Mouse (Mus musculus): ENCODE data around the gene Tsacc.
"Not testable (repeated sequence)": the region's sequence is repeated elsewhere in the genome, so short reads cannot be mapped to it uniquely, and the experiment has no call there.

Gene Tsacc

DNA sequence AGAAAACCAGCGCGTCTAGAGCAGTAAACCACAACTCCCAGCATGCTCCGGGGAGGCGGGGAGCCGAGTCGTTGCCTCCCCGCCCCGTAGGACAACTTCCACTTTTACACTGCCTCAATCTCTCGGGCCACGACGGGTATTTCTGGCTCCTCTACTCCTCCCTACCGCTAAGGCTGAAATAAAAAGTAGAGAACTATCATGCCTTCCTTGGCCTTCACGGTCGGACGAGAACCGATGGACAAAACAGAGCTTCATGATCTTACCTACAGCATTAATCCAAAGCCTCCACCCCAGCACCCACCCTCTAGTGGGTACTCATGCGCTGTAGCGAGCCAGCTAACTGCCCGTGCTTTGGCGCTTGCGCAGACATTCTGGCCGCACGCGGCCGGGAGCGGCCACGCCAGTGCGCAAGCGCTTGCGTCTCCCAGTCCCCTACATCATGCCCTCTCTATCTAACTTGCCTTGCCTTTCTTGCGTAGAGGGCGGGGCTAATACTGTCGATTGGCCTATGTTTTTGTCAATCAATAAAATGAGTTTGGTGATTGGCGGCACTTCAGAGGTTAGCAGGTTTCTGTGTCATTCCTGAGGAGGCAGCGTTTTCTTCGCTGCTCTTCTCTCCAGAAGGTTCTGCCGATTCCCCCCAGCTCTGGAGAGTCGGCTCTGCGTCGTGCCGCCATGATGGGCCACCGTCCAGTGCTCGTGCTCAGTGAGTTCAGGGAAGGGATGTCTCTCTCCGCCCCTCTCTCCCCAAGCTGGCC lies at the start of gene Tsacc, which contains the start of gene Cct3:
Gene Tsacc (minus strand): TSS at position 439 of the 758 bp plus-strand sequence.
Gene Cct3 (plus strand): TSS at position 556 of the 758 bp plus-strand sequence.
- peak; percentile 99 for DNase-seq (ENCODE audit: low spot score)

DNA sequence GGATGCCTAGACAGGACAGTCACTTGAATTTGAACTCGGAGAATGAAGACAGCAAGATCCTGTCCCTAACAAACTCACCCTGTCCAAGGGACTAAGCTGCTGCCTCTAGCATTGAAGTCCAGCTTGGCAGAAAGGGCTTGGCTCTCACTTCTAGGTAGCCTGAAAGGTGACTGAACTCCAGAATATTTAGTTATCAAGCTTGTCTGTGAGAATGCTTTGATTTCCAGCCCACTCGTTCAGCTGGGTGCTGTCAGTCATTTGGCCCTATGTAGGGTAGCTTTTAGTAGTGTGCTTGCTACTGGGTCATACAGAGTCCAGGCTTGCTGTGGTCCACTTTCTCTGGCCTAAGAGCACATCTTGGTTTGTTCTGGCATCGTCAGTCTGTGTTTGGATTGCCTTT lies 42.2 kb upstream of the Tsacc start:
- DNase-seq (ENCODE audit: low spot score), result no peak

DNA sequence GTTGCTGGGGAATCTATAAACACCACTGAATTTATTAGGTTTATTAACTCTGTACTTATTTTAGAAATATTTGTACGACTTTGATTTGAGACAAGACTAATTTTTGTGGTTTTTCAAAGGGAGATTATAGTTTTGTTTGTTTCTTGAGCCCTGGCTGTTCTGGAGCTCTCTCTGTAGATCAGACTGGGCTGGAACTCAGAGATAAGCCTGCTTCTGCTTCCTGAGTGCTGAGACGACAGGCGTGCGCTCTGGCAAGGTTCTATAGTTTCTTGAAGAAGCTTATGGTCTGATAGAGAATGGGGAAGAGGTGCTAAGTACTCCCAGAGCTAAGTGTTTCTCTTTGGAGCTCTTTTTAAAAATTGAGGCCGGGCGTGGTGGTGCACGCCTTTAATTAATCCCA lies 41.5 kb upstream of the Tsacc start:
- no peak for DNase-seq (ENCODE audit: low spot score)

DNA sequence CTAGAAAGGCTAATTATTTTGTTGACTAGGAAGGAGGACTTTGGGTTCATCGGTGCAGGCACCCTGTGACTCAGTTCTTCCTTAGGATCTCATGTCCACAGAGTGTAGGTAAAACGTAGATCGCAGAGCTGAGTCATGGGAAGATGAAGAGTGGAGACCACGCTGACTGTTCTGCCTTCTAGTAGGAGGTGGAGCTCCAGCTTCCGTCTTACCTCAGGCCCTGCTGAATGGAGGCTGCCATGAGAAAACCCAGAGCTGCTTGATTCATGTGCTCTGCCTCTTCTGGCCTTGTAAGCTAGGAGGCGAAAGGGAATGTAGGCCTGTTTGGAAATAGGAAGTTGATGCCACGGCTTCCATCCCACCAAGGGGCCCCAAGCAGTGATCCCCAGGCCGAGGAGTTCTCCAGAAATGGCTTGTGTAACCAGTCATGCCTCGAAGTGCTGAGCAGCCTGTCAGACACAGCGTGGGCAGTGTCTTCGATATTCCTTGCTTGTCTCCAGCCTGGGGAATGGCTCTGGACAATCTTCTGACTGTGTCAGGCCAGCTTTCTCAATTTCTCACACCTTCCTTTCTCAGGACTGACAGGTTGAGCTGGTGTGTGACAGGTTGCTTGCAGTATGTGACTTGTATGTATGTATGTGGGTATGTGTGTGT lies 40.7 kb upstream of the Tsacc start:
- DNase-seq (ENCODE audit: low spot score), result peak; percentile 38

DNA sequence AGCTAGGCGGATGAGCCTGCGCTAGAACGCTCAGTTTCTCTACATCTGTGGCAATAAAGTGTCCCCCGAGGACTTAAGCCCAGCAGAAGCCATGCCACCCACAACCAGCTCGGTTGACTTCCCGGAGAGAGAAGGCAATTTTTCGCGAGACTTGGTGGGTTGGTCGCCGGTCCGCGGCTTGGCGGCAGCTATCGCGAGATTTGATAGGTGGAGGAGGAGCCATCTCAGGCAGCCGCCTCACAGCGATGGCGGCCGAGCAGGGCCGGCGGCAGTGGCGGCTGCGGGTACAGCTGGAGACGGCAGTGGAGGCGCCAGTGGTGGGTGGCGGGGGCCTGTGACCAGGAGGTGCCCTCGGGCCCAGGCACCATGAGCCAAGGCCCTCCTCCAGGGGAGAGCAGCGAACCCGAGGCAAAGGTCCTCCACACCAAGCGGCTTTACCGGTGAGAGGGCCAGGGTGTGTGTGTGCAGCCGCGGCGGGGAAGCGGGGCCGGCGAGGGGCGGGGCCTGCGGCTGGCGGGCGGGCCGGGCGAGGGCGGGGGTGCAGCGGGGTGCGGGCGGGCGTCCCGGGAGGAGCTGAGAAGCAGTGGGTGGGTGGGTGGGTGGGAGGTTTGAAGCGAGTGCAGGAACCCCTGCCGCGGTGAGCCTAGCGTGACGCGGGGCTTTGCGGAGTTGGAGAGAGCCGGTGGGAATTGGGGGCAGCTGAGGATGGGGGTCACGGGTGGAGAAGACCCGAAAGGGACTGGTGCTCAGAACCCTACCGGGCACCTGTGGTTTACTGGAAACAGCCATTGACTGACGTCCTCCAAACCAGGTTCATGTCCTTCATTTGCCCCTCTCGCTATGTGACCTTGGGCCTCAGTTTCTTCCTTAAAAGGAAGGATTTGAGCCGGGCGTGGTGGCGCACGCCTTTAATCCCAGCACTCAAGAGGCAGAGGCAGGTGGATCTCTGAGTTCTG lies 39.5 kb upstream of the Tsacc start, which contains the start of the genes Tmem79 and Smg5:
Gene Tmem79 (minus strand): TSS at position 91 of the 956 bp plus-strand sequence.
Gene Smg5 (plus strand): TSS at position 203 of the 956 bp plus-strand sequence.
- peak; percentile 98 for DNase-seq (ENCODE audit: low spot score)

DNA sequence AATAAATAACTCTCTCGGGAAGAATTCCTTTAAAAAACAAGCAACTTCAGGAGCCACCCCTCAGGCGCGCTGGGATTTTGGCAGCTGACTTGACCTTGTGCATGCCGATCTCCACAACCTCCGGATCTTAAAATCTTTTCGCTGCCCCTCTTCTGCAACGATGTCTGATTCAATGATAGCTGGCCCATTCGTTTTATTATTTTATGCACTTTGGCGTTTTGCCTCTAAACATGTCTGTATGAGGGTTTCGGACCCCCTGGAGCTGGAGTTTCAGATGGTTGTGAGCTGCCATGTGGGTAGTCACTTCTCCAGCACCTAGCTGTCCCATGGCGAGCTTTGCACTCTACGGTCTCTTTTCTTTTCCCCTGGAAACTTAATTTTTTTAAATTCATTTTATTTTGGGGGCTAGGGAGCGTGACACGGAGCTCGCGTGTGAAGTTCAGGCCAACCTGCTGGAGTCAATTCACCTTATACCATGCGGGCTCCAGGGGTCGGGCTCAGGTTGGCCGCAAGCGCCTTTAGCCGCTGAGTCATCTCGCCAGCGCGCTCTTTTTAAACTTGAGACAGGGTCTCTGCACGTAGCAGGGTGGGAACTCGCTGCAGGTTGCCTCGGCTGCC lies 38.7 kb upstream of the Tsacc start:
- DNase-seq (ENCODE audit: low spot score), result no peak

DNA sequence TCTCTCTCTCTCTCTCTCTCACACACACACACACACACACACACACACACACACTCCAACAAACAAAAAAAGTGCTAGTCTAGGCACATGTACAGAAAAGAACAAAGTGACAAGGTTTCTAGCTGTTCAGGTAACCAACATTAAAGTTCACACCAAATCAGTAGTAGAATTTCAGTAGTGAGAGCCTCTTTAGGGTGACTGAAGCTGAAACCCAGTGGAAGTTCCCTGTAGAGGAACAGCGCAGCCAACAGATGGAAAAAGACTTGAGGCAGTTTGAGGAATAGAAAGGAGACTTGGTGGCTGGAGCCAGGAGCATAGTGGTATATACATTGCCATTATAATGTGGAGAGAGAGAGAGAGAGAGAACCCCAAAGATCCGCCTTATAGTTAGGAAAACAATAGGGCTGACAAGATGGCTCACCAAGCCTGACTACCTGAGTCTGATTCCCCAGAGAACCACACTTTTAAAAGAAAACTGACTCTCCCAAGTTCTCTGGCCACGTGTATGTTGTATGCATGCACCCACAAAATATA lies 38.2 kb upstream of the Tsacc start:
- DNase-seq (ENCODE audit: low spot score), result no peak

DNA sequence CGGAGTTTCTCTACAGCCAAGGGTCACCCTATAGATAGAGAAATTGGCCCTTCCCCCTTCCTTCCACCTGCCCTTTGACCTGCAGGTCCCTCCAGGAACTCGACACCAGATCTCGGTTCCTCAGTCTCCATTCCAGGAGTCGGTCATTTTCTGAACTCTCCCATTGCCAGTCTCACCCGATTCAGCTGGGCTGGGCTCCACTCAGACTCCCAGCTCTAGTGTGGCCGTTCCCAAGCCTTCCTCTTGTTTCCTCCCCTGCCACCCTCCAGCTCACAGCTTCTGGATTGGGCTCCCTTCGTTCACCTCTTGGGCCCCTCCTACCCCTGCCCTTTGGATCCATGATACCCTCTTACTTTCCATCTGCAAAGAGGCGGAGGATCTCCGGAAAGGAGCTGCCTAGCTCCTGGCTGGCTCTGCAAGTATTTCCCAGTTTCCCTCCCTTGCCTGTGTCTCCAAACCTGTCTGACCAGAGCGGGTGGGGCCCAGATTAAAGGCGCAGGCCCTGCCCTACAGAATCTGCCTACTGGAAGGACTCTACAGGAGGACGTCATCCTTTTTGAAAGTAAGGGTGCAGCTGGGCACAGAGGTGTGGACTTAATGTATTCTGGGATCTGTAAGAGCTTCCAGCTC lies 37.3 kb upstream of the Tsacc start:
- peak; percentile 84 for DNase-seq (ENCODE audit: low spot score)

DNA sequence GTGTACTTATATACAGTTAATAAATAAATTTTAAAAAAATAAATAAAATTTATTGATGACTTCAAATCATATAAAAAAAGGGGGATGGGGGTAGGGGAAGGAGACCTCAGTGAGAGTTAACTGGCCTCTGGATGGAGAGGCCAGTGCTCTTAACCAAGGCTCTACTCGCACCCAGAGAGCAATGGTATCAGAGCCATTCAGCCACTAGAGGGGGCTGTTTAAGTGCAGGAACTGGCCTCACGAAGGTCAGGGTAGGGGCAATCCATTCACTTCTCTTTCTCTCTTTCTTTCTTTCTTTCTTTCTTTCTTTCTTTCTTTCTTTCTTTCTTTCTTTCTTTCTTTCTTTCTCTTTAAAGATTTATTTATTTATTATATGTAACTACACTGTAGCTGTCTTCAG lies 34.5 kb upstream of the Tsacc start:
- peak; percentile 21 for DNase-seq (ENCODE audit: low spot score)

DNA sequence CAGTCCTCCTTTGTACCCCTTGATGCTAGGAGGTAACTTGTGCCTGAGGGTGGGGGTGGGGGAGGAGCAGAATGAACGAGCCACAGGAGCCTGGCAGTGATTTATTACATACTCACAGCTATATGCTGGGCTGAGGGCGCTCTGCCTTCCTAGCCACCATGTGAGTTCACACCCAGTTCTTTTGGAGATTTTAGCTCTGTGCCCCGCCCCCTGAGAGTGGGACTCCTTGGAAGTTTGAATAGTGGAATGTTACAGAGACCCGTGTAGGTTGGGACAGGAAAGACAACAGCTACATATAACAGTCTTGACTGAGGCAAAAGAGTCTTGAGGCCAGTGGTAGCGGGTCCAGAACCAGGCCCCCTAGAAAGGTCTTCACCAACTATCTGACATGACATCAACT lies 32.2 kb upstream of the Tsacc start:
- no peak for DNase-seq (ENCODE audit: low spot score)

DNA sequence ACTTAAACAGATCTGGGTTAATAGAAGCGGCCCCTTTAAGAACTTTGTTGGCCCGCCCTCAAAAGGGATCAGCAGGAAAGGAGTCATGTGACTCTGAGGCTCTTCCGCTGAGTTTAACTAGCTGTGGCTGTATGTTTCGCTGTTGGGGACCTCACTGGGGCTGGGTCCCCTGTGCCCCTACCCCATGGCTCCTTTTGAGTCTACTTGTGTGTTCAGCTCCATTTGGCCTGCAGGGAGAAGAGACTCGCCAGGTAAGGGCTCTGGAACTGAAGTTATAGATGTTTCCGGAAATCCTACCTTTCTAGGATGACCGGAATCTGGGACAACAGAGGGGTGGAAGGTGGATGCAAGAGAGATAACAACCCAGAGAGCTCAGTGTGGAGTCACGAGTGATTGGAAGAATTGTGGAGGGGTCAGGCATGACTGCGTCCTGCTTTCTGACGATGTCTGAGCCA lies 28.2 kb upstream of the Tsacc start, which contains the start of gene Glmp:
Gene Glmp (plus strand): TSS at position 73 of the 455 bp plus-strand sequence.
- peak; percentile 69 for DNase-seq (ENCODE audit: low spot score)

DNA sequence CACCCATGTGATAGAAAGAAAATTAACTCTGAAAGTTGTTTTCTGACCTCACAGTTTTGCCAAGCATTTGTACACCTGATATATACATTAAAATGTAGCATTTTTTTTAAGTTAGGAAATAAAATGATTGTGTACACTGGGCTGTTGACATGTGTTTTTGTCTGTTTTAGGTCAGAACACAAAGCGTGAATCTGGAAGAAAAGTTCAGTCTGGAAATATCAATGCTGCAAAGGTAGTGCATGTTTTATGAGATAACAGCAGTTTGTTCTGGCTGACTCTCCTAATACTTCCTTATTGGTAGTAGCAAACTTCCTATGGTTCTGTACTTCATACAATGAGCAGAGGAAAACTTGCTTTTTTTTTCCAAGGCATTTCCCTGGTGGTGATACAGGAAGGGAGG lies 2.4 kb upstream of the Tsacc start:
- DNase-seq (ENCODE audit: low spot score), result no peak

DNA sequence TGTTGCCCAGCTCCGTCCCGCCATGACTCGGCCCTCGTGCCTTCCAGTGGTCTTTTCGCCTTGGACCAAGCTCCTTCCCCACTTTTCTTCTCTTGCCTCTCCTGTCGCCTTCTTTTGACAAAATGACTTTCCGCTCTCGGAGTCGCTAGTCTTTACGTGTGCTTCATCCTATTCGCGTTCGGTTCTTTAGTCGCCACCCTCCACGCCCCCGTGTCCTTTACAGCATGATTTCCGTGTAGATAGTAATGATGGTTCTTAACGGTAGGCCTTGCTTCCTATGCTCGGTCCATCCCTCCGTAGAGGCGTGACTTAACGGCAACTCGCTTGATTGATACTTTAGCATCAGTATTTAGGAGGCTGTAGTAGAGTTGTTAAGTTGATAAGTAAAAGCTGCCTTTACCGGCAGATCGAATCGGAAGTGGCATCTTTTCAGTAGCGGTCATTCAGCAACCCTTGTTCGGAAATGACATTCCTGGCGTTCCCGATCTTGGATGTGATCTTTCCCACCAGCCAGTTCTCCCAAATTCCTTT lies 587 bp upstream of the Tsacc start:
- no peak for DNase-seq (ENCODE audit: low spot score)

DNA sequence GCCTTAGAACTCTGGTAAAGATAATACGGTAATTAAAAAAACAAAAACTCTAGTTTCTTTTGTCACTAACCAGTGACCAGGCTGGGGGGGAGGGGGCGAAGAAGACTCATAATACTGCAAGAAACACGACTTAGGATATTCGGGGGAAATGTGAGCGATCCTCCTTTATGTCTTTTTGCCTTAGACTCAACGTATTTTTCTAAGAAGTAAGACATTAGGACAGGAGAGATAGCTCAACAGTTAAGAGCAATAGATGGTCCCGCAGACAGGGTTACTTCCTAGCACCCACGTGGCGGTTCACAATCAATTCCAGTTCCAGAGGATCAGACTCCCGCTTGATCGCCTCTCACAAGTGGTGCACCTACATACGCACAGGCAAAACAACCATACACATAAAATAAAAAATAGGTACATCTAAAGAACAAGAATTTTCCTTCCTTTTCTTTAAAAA lies 664 bp downstream of the Tsacc start:
- DNase-seq (ENCODE audit: low spot score), result no peak

DNA sequence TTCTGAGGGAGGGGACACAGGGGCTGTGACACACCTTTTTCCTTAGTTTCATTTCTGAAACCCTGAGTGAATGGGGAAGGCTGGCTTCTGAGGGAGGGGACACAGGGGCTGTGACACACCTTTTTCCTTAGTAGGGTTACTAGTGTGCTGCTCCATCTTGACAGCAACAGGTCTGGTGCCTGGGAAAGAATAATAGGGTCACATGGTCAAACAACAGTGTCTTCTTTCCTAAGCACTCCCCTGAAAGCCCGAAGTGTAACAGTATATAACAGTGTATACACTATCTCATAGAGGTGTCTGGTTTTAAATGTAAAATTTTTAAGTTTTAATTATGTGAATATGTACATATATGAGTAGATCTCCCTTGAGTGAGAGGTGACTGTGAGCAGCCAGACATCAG lies 1.5 kb downstream of the Tsacc start:
- not testable (repeated sequence) for DNase-seq (ENCODE audit: low spot score)

DNA sequence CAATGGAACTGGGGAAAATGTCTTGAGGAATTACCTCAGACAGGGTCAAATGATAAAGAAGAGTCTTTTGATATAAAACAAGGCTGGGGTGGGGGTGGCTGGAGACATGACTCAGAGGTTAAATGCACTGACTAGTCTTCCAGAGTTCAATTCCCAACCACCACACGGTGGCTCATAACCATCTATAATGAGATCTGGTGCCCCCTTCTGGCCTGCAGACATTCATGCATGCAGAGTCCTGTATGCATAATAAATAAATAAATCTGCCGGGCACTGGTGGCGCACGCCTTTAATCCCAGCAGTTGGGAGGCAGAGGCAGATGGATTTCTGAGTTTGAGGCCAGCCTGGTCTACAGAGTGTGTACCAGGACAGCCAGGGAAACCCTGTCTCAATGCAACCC lies 4.8 kb downstream of the Tsacc start:
- DNase-seq (ENCODE audit: low spot score), result no peak

DNA sequence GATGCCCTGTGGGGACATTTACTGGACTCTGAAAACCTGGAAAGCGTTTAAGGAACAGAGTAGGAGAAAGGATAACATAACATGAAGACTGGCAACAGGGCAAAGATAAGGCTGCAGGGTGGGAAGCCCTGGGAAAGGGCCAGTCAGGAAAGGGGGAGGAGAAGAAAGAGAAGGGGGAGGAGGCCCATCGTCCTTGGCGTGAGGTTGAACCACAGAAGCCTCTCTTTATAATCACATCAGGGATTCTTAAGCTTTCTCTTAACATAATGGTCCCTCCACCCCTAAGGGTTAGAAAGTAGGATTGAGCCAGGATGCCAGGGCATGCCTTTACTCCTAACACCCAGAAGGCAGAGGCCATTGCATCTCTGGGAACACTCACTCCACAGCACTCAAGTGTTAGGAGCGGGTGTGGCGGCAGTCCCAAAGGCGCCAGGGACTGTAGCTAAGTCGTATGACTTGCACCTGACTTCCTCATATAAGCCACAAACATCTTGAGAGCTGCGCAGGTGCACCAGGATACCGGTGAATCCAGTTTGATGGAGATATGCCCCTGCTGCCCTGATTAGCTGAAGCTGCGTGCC lies 8.6 kb downstream of the Tsacc start:
- DNase-seq (ENCODE audit: low spot score), result not testable (repeated sequence)

DNA sequence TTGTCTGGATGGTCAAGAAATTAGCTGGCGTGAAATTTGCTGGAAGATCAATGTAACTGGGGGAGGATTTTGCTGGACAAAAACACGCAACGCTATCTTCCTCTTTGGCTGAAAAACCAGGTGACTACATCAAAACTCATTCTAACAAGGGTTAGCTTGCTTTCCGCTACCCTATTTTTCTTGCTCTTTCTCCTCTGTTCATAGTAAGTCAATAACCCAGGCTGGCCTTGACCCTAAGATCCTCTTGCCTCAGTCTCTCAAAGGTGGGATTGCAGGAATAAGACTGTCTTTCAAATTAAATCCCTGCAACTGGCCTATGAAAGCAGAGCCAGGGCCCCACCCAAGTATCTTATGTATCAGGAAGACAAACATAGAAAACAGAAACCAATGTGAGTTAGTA lies 9.7 kb downstream of the Tsacc start, which contains the start of gene Gm38392:
Gene Gm38392 (minus strand): TSS at position 101 of the 400 bp plus-strand sequence.
- no peak for DNase-seq (ENCODE audit: low spot score)

DNA sequence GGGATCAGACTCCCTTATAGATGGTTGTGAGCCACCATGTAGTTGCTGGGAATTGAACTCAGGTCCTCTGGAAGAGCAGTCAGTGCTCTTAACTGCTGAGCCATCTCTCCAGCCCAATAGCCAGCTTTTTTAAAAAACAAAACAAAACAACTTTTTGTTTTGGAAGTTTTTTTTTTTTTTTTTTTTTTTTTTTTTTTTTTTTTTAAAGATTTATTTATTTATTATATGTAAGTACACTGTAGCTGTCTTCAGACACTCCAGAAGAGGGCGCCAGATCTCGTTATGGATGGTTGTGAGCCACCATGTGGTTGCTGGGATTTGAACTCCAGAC lies 11.3 kb downstream of the Tsacc start:
- not testable (repeated sequence) for DNase-seq (ENCODE audit: low spot score)

Measured in yolk sac, embryonic 10.5 days (tissue).